Mouse (Mus musculus) C2C12 (cell line): ENCODE measurements at regions not wholly inside any gene's neighbourhood (a gene's known extent, or its start where the extent isn't known, plus 50 kb on each side); places are given as distances from the start of the nearest gene placed in this dataset.

Source experiments
- CEBPB ChIP-seq: IDR thresholded peaks from one replicate; pipeline ENCODE4 v1.6.1; 2011; ENCODE audit warnings: low read depth, mild to moderate bottlenecking, control low read depth, moderate library complexity
- CTCF ChIP-seq: IDR thresholded peaks from one replicate; pipeline ENCODE4 v1.5.1; 2011; ENCODE audit not compliant: control insufficient read depth, insufficient read depth, insufficient read length
- FOSL1 ChIP-seq: IDR thresholded peaks from one replicate; pipeline ENCODE4 v1.8.0; 2011; ENCODE audit warnings: mild to moderate bottlenecking, low read length; ENCODE audit not compliant: poor library complexity, insufficient read depth, severe bottlenecking
- MAX ChIP-seq: IDR thresholded peaks from one replicate; pipeline ENCODE4 v1.6.1; 2011; ENCODE audit warnings: mild to moderate bottlenecking, control low read depth
- MYOD1 ChIP-seq: IDR thresholded peaks from one replicate; pipeline ENCODE4 v1.6.1; 2011; ENCODE audit warnings: low read depth; ENCODE audit not compliant: control insufficient read depth, insufficient read length
- MYOG ChIP-seq: IDR thresholded peaks from one replicate; pipeline ENCODE4 v1.6.1; 2011; ENCODE audit not compliant: control insufficient read depth, insufficient read length; ENCODE audit errors: extremely low read depth
- USF1 ChIP-seq: IDR thresholded peaks from one replicate; pipeline ENCODE4 v1.6.1; 2011; ENCODE audit warnings: low read depth, mild to moderate bottlenecking, control low read depth, moderate library complexity

- TF ChIP-seq CEBPB (no peak), CTCF (no peak), USF1 (no peak), MYOG (no peak), MAX (no peak), MYOD1 (no peak), FOSL1 (no peak)
Measured at GRCm38 (mm10) chr17:9286834-9287233, 135.0 kb upstream of the Gm17728 start.
